Comparison of ENCODE assay signal across 22 mouse cellular contexts in the genomic region with DNA sequence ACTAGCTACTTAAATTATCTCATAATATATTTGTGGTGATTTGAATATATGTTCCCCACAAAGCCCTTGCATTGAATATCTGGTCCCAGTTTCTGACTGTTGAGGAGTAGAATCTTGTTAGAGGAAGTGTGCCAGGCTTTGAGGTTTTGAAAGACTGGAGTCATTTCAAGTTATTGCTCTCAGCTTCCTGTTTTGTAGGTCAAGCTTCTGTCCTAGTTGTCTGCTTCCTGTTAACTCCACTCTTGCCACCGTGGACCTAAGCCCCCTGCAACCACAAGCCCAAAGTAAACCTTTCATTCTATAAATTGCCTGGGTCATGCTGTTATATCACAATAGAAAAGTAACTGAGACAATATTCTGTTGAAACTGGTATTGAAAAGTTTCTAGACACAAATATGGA.
DNase-seq lines count a peak whose midpoint lies in the region; ATAC-seq and TF ChIP-seq lines count a peak whose summit lies in the region.
"Had no signal": no experiment of that assay in that cellular context is flagged by ENCODE, and none has a peak within 500 bp of the region (broad histone marks: within the 10 kb centered on the region; RNA-seq: fewer than 3 reads in every experiment).

No protein-coding gene starts in this region.

- no peaks in the 10 kb centered on the region for H3K4me1 ChIP-seq in lung, postnatal 0 days (ENCODE audit: insufficient read depth, low read depth, low read length)
- no peaks in the 10 kb centered on the region for H3K4me1 ChIP-seq in lung, adult 2 months (ENCODE audit: control insufficient read depth, insufficient read depth, low read length)
- H3K4me1 ChIP-seq: embryonic facial prominence, embryonic 12.5 days; forebrain, embryonic 15.5 days; limb, embryonic 12.5 days; liver, embryonic 15.5 days; midbrain, embryonic 13.5 days had no signal

- 55% methylated on average over 1 of the region's 1 CpGs for WGBS in lung, postnatal 0 days
- WGBS in lung, adult 2 months: 32% methylated on average over 1 of the region's 1 CpGs

- no peak overlapping the region for H3K4me2 ChIP-seq in lung, postnatal 0 days (replicated peaks; ENCODE audit: low read depth, low read length)
- H3K4me2 ChIP-seq: embryonic facial prominence, embryonic 12.5 days; forebrain, embryonic 15.5 days; limb, embryonic 12.5 days; liver, embryonic 15.5 days; midbrain, embryonic 13.5 days had no signal

- H3K27me3 ChIP-seq in lung, postnatal 0 days (replicated peaks; ENCODE audit: insufficient read depth, low read length): no peaks in the 10 kb centered on the region
- H3K27me3 ChIP-seq: embryonic facial prominence, embryonic 12.5 days; forebrain, embryonic 15.5 days; limb, embryonic 12.5 days; liver, embryonic 15.5 days; midbrain, embryonic 13.5 days had no signal

- no peak overlapping the region for H3K4me3 ChIP-seq in lung, postnatal 0 days (ENCODE audit: low read depth, low read length)
- no peak overlapping the region for H3K4me3 ChIP-seq in lung, adult 2 months (replicated peaks; ENCODE audit: extremely low read depth, low read depth, low read length)
- H3K4me3 ChIP-seq: embryonic facial prominence, embryonic 12.5 days; erythroblast, embryonic 14.5 days; forebrain, embryonic 15.5 days; left cerebral cortex, adult 2 months; limb, embryonic 12.5 days; liver, embryonic 15.5 days; midbrain, embryonic 13.5 days; myocyte had no signal

- H3K9me3 ChIP-seq in lung, postnatal 0 days (ENCODE audit: low read length): no peaks in the 10 kb centered on the region
- H3K9me3 ChIP-seq: embryonic facial prominence, embryonic 12.5 days; forebrain, embryonic 15.5 days; limb, embryonic 12.5 days; liver, embryonic 15.5 days; midbrain, embryonic 13.5 days had no signal

- no peak for TF ChIP-seq CTCF in lung, postnatal 0 days (IDR thresholded peaks at IDR 0.05)
- no peak for TF ChIP-seq CTCF in lung, adult 2 months (IDR thresholded peaks at IDR 0.05; ENCODE audit: insufficient read depth, low read length)

- no peak overlapping the region for H3K9ac ChIP-seq in lung, postnatal 0 days (replicated peaks; ENCODE audit: low read depth)
- H3K9ac ChIP-seq: embryonic facial prominence, embryonic 12.5 days; forebrain, embryonic 15.5 days; limb, embryonic 12.5 days; liver, embryonic 15.5 days; midbrain, embryonic 13.5 days had no signal

- ATAC-seq in lung, postnatal 0 days: no peak
- peak; percentile 98 for ATAC-seq in megakaryocyte, adult 5-6 weeks (ENCODE audit: poor library complexity, severe bottlenecking)
- ATAC-seq: forebrain, embryonic 15.5 days; midbrain, embryonic 13.5 days had no signal

- DNase-seq in lung, postnatal 0 days (ENCODE audit: low spot score): peak; percentile 27
- no peak for DNase-seq in lung, adult 2 months
- peak; percentile 13 for DNase-seq in adipocyte (ENCODE audit: low spot score)
- no peak for DNase-seq in gastrocnemius, postnatal 4 days (ENCODE audit: low spot score in 2 of 2)
- no peak for DNase-seq in left cerebral cortex, adult 11 months (ENCODE audit: low spot score)
- no peak for DNase-seq in ovary, postnatal 36 days (ENCODE audit: low spot score)
- DNase-seq: adrenal gland, postnatal 36 days; cerebellum, adult 2 months; cerebellum, postnatal 36 days; gastrocnemius, postnatal 14 days; kidney, adult 11 months; kidney, postnatal 25 days; retina, postnatal 1 day had no signal

- TF ChIP-seq EP300 in lung, postnatal 0 days (IDR thresholded peaks at IDR 0.05): no peak

- no peak overlapping the region for H3K27ac ChIP-seq in lung, postnatal 0 days (ENCODE audit: low read length)
- H3K27ac ChIP-seq: embryonic facial prominence, embryonic 12.5 days; forebrain, embryonic 15.5 days; left cerebral cortex, adult 2 months; limb, embryonic 12.5 days; liver, embryonic 15.5 days; midbrain, embryonic 13.5 days had no signal

- TF ChIP-seq POLR2A in lung, adult 2 months (IDR thresholded peaks at IDR 0.05; ENCODE audit: borderline replicate concordance, extremely low read depth, low read depth, low read length): no peak

- H3K36me3 ChIP-seq in lung, postnatal 0 days (ENCODE audit: insufficient read depth, low read length): no peaks in the 10 kb centered on the region
- H3K36me3 ChIP-seq: embryonic facial prominence, embryonic 12.5 days; forebrain, embryonic 15.5 days; limb, embryonic 12.5 days; liver, embryonic 15.5 days; midbrain, embryonic 13.5 days had no signal

Comparison
In these comparisons a context has a peak if more than half of its experiments do, and no peak if none do; other contexts are left out.
1. DNase-seq: peak in lung, postnatal 0 days (single experiment) and adipocyte (single experiment); none in lung, adult 2 months (single experiment), gastrocnemius, postnatal 4 days (0 of 2), left cerebral cortex, adult 11 months (single experiment) and ovary, postnatal 36 days (single experiment).